8 mouse cellular contexts compared by ENCODE assay signal in genomic region chr5:137501709-137502666, GRCm38 (mm10). TPM values are rescaled to one million over a fixed set of nuclear protein-coding genes. Genes with fewer than 3 reads are reported as not detected.
DNase-seq lines count a peak whose midpoint lies in the region; ATAC-seq and TF ChIP-seq lines count a peak whose summit lies in the region.

Gene Pop7 (minus strand): TSS chr5:137502518.

- H3K4me3 ChIP-seq in CH12.LX (replicated peaks in 1 of 3; ENCODE audit: low read depth in 2 of 3, low read length in 2 of 3, poor library complexity in 1 of 3), result peak within 1 kb of the TSS; percentile 76 to 94 (median 79)
- H3K4me3 ChIP-seq in forebrain, embryonic 11.5 days (ENCODE audit: low read depth, low read length), result peak within 1 kb of the TSS; percentile 64
- peak within 1 kb of the TSS; percentile 73 for H3K4me3 ChIP-seq in heart, embryonic 16.5 days (ENCODE audit: low read length)
- H3K4me3 ChIP-seq in liver, embryonic 15.5 days (replicated peaks), result peak within 1 kb of the TSS; percentile 75
- peak within 1 kb of the TSS; percentile 63 for H3K4me3 ChIP-seq in neural tube, embryonic 12.5 days

- dilution Hi-C loops in CH12.LX (cut with MboI; ENCODE audit: extremely low pct_ligation_motif_present, extremely low pct_unique_long_range_greater_than_20kb, low sequenced_read_pairs), result no loop called here

- peaks cover 0 to 11% of the 10 kb centered on the region in 2 experiments for H3K36me3 ChIP-seq in CH12.LX (replicated peaks in 1 of 2; ENCODE audit: control insufficient read depth in 1 of 2, insufficient read depth in 1 of 2, low read length in 1 of 2)
- H3K36me3 ChIP-seq in forebrain, embryonic 11.5 days (ENCODE audit: control insufficient read depth, insufficient read depth, low read length), result no peaks in the 10 kb centered on the region
- no peaks in the 10 kb centered on the region for H3K36me3 ChIP-seq in heart, embryonic 16.5 days (ENCODE audit: control insufficient read depth, insufficient read depth)
- H3K36me3 ChIP-seq in liver, embryonic 15.5 days (replicated peaks), result peaks cover 15% of the 10 kb centered on the region
- H3K36me3 ChIP-seq in neural tube, embryonic 12.5 days, result no peaks in the 10 kb centered on the region

- peak; percentile 95 for ATAC-seq in forebrain, embryonic 11.5 days (replicated peaks; ENCODE audit: low FRiP score)
- peak; percentile 96 for ATAC-seq in heart, embryonic 16.5 days (replicated peaks; ENCODE audit: extremely low read depth, insufficient read depth, low FRiP score)
- ATAC-seq in liver, embryonic 15.5 days (ENCODE audit: insufficient read depth), result peak; percentile 94
- ATAC-seq in neural tube, embryonic 12.5 days (ENCODE audit: low FRiP score, low read depth), result peak; percentile 97

- H3K9me3 ChIP-seq in CH12.LX (replicated peaks; ENCODE audit: low read length), result peaks cover 3% of the 10 kb centered on the region
- no peaks in the 10 kb centered on the region for H3K9me3 ChIP-seq in forebrain, embryonic 11.5 days (ENCODE audit: control insufficient read depth, low read length)
- H3K9me3 ChIP-seq in heart, embryonic 16.5 days (replicated peaks; ENCODE audit: control insufficient read depth, low read length), result 0 out of 2 replicates have a peak, but pooled peaks cover 3% of the 10 kb centered on the region
- no peaks in the 10 kb centered on the region for H3K9me3 ChIP-seq in liver, embryonic 15.5 days (replicated peaks)
- no peaks in the 10 kb centered on the region for H3K9me3 ChIP-seq in neural tube, embryonic 12.5 days

- TF ChIP-seq RAD21 in CH12.LX (IDR thresholded peaks at IDR 0.05; ENCODE audit: low read depth, low read length), result no peak; the same call in none of the 2 replicates

- peaks cover 3% of the 10 kb centered on the region for H3K27me3 ChIP-seq in CH12.LX (replicated peaks)
- no peaks in the 10 kb centered on the region for H3K27me3 ChIP-seq in forebrain, embryonic 11.5 days (ENCODE audit: control insufficient read depth, insufficient read depth, low read length)
- H3K27me3 ChIP-seq in heart, embryonic 16.5 days (ENCODE audit: control insufficient read depth, insufficient read depth, low read length), result no peaks in the 10 kb centered on the region
- no peaks in the 10 kb centered on the region for H3K27me3 ChIP-seq in liver, embryonic 15.5 days
- no peaks in the 10 kb centered on the region for H3K27me3 ChIP-seq in neural tube, embryonic 12.5 days (replicated peaks)

- 3% methylated on average over 64 of the region's 64 CpGs for WGBS in forebrain, embryonic 11.5 days
- WGBS in heart, embryonic 16.5 days, result 2% methylated on average over 64 of the region's 64 CpGs
- WGBS in liver, embryonic 15.5 days (ENCODE audit: insufficient replicate concordance), result 1% methylated on average over 64 of the region's 64 CpGs
- 2% methylated on average over 64 of the region's 64 CpGs for WGBS in neural tube, embryonic 12.5 days

- DNase-seq in CH12.LX (ENCODE audit: extremely low read depth), result peak; percentile 100
- DNase-seq in c-Kit-positive CD71-positive TER-119-negative erythroid progenitor cells, embryonic 14.5 days (ENCODE audit: low read depth), result peak; percentile 100
- DNase-seq in forebrain, embryonic 11.5 days (ENCODE audit: low spot score), result peak; percentile 99
- peak; percentile 99 to 100 for DNase-seq in kidney, postnatal 36 days
- DNase-seq in telencephalon, adult 2 months (ENCODE audit: low read depth, low spot score), result peak; percentile 99

- in situ Hi-C loops in CH12.LX (cut with MboI; ENCODE audit: low pct_ligation_motif_present, low pct_unique_long_range_greater_than_20kb, low sequenced_read_pairs), result loop anchor here (25.0 kb wide), 1 partner anchor 260 kb away; no protein-coding TSS in a partner anchor

- peak; percentile 75 for TF ChIP-seq POLR2A in CH12.LX (IDR thresholded peaks at IDR 0.05; ENCODE audit: low read depth, low read length)

- peak; percentile 66 to 77 for TF ChIP-seq CTCF in CH12.LX (conservative IDR thresholded peaks at IDR 0.05 in 1 of 2, IDR thresholded peaks at IDR 0.05 in 1 of 2; ENCODE audit: low read depth in 2 of 2, low read length in 2 of 2)

- peaks cover 2 to 14% of the 10 kb centered on the region in 2 experiments; a peak in 3 of 4 replicates for H3K4me1 ChIP-seq in CH12.LX (ENCODE audit: control insufficient read depth in 1 of 2, insufficient read depth in 2 of 2)
- H3K4me1 ChIP-seq in forebrain, embryonic 11.5 days (replicated peaks; ENCODE audit: control insufficient read depth, insufficient read depth, low read length), result peaks cover 6% of the 10 kb centered on the region; the same call in 1 of the 2 replicates
- H3K4me1 ChIP-seq in heart, embryonic 16.5 days (ENCODE audit: control insufficient read depth, insufficient read depth, low read length), result peaks cover 14% of the 10 kb centered on the region
- H3K4me1 ChIP-seq in liver, embryonic 15.5 days (replicated peaks), result peaks cover 27% of the 10 kb centered on the region
- peaks cover 11% of the 10 kb centered on the region for H3K4me1 ChIP-seq in neural tube, embryonic 12.5 days

- peak within 1 kb of the TSS; percentile 92 for H3K27ac ChIP-seq in CH12.LX (ENCODE audit: insufficient read depth, low read depth)
- peak within 1 kb of the TSS; percentile 91 for H3K27ac ChIP-seq in forebrain, embryonic 11.5 days (ENCODE audit: low read depth, low read length)
- peak within 1 kb of the TSS; percentile 99 for H3K27ac ChIP-seq in heart, embryonic 16.5 days (ENCODE audit: low read length)
- peak within 1 kb of the TSS; percentile 92 for H3K27ac ChIP-seq in liver, embryonic 15.5 days (replicated peaks)
- H3K27ac ChIP-seq in neural tube, embryonic 12.5 days, result peak within 1 kb of the TSS; percentile 80

- peak within 1 kb of the TSS; percentile 71 for H3K4me2 ChIP-seq in CH12.LX (ENCODE audit: insufficient read depth, low read depth, poor library complexity, severe bottlenecking)
- peak within 1 kb of the TSS; percentile 83 for H3K4me2 ChIP-seq in forebrain, embryonic 11.5 days (ENCODE audit: low read depth, low read length, severe bottlenecking)
- peak within 1 kb of the TSS; percentile 90 for H3K4me2 ChIP-seq in heart, embryonic 16.5 days (ENCODE audit: low read depth, low read length)
- peak within 1 kb of the TSS; percentile 90 for H3K4me2 ChIP-seq in liver, embryonic 15.5 days
- H3K4me2 ChIP-seq in neural tube, embryonic 12.5 days (replicated peaks), result peak within 1 kb of the TSS; percentile 85

- peak within 1 kb of the TSS; percentile 90 for H3K9ac ChIP-seq in CH12.LX (ENCODE audit: insufficient read depth, low read depth)
- H3K9ac ChIP-seq in forebrain, embryonic 11.5 days (ENCODE audit: low read length), result peak within 1 kb of the TSS; percentile 82
- peak within 1 kb of the TSS; percentile 95 for H3K9ac ChIP-seq in heart, embryonic 16.5 days (ENCODE audit: low read length)
- H3K9ac ChIP-seq in liver, embryonic 15.5 days, result peak within 1 kb of the TSS; percentile 71
- peak within 1 kb of the TSS; percentile 68 for H3K9ac ChIP-seq in neural tube, embryonic 12.5 days

- no peaks in the 10 kb centered on the region; the same call in 1 of the 2 replicates for H3K79me2 ChIP-seq in CH12.LX (replicated peaks; ENCODE audit: control insufficient read depth, extremely low read depth, insufficient read depth, poor library complexity, severe bottlenecking)

- TF ChIP-seq EP300 in CH12.LX (IDR thresholded peaks at IDR 0.05; ENCODE audit: low read length), result no peak

TF ChIP-seq in CH12.LX, 34 proteins besides CTCF, POLR2A, EP300 and RAD21 (continues in another document):
- TF ChIP-seq IRF4 (IDR thresholded peaks at IDR 0.05; ENCODE audit: low read depth, low read length) (no peak; the same call in 1 of the 2 replicates), RCOR1 (conservative IDR thresholded peaks at IDR 0.05; ENCODE audit: low read depth, low read length) (no peak), TBP (conservative IDR thresholded peaks at IDR 0.05; ENCODE audit: low read depth, low read length) (0 out of 2 replicates have a peak, but pooled peaks have one; percentile 58), USF2 (conservative IDR thresholded peaks at IDR 0.05; ENCODE audit: low read depth, low read length) (peak; percentile 87), USF1 (IDR thresholded peaks at IDR 0.05; ENCODE audit: low read depth, low read length) (peak; percentile 91), NELFE (IDR thresholded peaks at IDR 0.05; ENCODE audit: low read depth, low read length) (peak; percentile 73; the same call in 1 of the 2 replicates), ZNF384 (IDR thresholded peaks at IDR 0.05; ENCODE audit: low read depth, low read length) (no peak), ZMIZ1 (IDR thresholded peaks at IDR 0.05; ENCODE audit: low read depth, low read length) (peak; percentile 8; the same call in 1 of the 2 replicates), ZKSCAN1 (IDR thresholded peaks at IDR 0.05; ENCODE audit: borderline replicate concordance, low read depth, low read length) (no peak), KAT2A (IDR thresholded peaks at IDR 0.05; ENCODE audit: insufficient replicate concordance, low read length) (peak; percentile 86; the same call in 1 of the 2 replicates), CHD2 (IDR thresholded peaks at IDR 0.05; ENCODE audit: low read length) (peak; percentile 99), MAX (IDR thresholded peaks at IDR 0.05; ENCODE audit: low read length) (peak; percentile 87), MYC (IDR thresholded peaks at IDR 0.05; ENCODE audit: low read depth, low read length) (peak; percentile 84), MEF2A (IDR thresholded peaks at IDR 0.05; ENCODE audit: borderline replicate concordance, low read depth, low read length) (peak; percentile 24; the same call in 1 of the 2 replicates), NRF1 (IDR thresholded peaks at IDR 0.05; ENCODE audit: low read depth, low read length) (peak; percentile 100), ZC3H11A (IDR thresholded peaks at IDR 0.05; ENCODE audit: low read depth, low read length) (no peak), BHLHE40 (IDR thresholded peaks at IDR 0.05; ENCODE audit: low read depth, low read length) (peak; percentile 70), TCF12 (IDR thresholded peaks at IDR 0.05; ENCODE audit: low read depth, low read length) (peak; percentile 67; the same call in 1 of the 2 replicates), ETS1 (conservative IDR thresholded peaks at IDR 0.05; ENCODE audit: low read depth, low read length) (no peak), E2F4 (IDR thresholded peaks at IDR 0.05; ENCODE audit: insufficient replicate concordance, low read depth, low read length) (no peak), ELF1 (IDR thresholded peaks at IDR 0.05; ENCODE audit: low read depth, low read length) (peak; percentile 96)

RNA-seq across cellular contexts. Expression of gene Pop7, which starts in this region (rescaled TPM):
- 38.5 and 44.9 TPM in 2 replicates for total RNA-seq in CH12.LX (2012; rRNA removed)
- 44.2 and 44.9 TPM in 2 replicates for total RNA-seq in CH12.LX (2014; rRNA removed)
- 34.6 and 35.0 TPM in 2 replicates for polyA plus RNA-seq in CH12.LX (2012; ENCODE audit: insufficient read length, low read depth)
- 55.9 and 62.4 TPM in 2 replicates for polyA plus RNA-seq in forebrain, embryonic 11.5 days (2014; fragmentation: Nextera tagmentation; extraction: Ambion mirVana)
- polyA plus RNA-seq in heart, embryonic 16.5 days (2015; fragmentation: Nextera tagmentation; extraction: Ambion mirVana), result 43.3 and 45.5 TPM in 2 replicates
- 29.4 and 33.4 TPM in 2 replicates for polyA plus RNA-seq in liver, embryonic 15.5 days (2015; fragmentation: Nextera tagmentation; extraction: Ambion mirVana)
- polyA plus RNA-seq in neural tube, embryonic 12.5 days (2016; fragmentation: Nextera tagmentation; extraction: Ambion mirVana), result 65.4 and 71.0 TPM in 2 replicates

Comparison
In these comparisons a context has a peak if more than half of its experiments do, and no peak if none do; other contexts are left out.
1. Peak in every context shown above with its lines: DNase-seq, ATAC-seq, H3K4me3 ChIP-seq and H3K27ac ChIP-seq.